Mouse (Mus musculus): ENCODE measurements around the gene Ipo9. TPM values are rescaled to one million over a fixed set of nuclear protein-coding genes. Genes with fewer than 3 reads are reported as not detected.
A peak's percentile ranks its signal among the peaks of the same experiment; 100 is the strongest.

Gene Ipo9
- polyA plus RNA-seq, 1 experiment = 174 TPM

DNA sequence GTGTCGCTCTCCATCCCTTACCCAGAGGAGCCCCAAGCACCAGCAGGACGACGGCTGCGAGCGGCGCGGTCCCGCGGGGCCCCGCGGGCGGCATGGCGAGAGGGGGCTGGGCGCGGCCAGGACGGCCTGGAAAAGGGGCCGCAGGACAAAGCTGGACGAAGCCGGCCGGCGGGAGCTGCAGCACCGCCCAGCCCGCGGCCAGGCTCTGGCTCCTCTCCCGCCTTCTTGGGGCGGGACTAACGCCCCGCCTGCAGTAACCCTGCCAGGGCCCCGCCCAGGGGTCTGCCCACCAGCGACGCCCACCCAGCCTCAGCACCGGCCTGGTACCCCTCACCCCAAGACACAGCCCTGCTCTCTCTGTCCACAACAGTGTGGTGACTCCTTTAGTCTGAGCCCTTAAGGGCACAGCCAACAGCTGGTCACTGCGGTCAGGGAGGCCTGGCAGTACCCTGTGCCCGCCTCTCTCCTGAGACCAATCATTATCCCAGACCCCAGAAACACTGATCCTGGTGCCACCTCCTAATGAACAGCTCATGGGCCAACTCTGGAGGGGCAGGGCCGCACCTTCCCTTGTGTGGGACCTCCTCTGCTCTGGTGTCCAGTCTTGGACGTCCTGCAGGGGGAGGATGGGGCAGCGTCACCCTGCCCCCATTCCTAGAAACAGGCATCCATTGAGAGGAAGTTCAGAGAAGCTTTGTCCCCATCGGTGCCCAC, 55.3 kb downstream of the Ipo9 start, which contains the start of gene Shisa4:
Gene Shisa4, minus strand, starts transcription at position 370 of the 714 bp plus-strand sequence.
- TF ChIP-seq POLR2A (IDR thresholded peaks at IDR 0.05; ENCODE audit: low read depth, low read length) = peak; percentile 77
- no peak for TF ChIP-seq CTCF (IDR thresholded peaks at IDR 0.05; ENCODE audit: borderline replicate concordance, insufficient read depth, low read length)
- Histone ChIP-seq H3K27ac (ENCODE audit: insufficient read depth, low read length) (peak within 1 kb of the TSS; percentile 49), H3K4me3 (ENCODE audit: insufficient read depth, low read length) (peak within 1 kb of the TSS; percentile 68), H3K4me1 (ENCODE audit: control insufficient read depth, insufficient read depth, low read length) (no peaks in the 10 kb centered on the region)

- TF ChIP-seq CTCF (IDR thresholded peaks at IDR 0.05; ENCODE audit: borderline replicate concordance, insufficient read depth, low read length) (no peak), POLR2A (IDR thresholded peaks at IDR 0.05; ENCODE audit: low read depth, low read length) (peak; percentile 34; the same call in 1 of the 2 replicates)
- Histone ChIP-seq H3K4me1 (ENCODE audit: control insufficient read depth, insufficient read depth, low read length) (no peaks in the 10 kb centered on the region), H3K4me3 (ENCODE audit: insufficient read depth, low read length) (peak overlapping the region; percentile 68), H3K27ac (ENCODE audit: insufficient read depth, low read length) (peak overlapping the region; percentile 49)
These were observed 56.0 kb downstream of the Ipo9 start for GRCm38 (mm10) chr1:135374175-135374867.

DNA sequence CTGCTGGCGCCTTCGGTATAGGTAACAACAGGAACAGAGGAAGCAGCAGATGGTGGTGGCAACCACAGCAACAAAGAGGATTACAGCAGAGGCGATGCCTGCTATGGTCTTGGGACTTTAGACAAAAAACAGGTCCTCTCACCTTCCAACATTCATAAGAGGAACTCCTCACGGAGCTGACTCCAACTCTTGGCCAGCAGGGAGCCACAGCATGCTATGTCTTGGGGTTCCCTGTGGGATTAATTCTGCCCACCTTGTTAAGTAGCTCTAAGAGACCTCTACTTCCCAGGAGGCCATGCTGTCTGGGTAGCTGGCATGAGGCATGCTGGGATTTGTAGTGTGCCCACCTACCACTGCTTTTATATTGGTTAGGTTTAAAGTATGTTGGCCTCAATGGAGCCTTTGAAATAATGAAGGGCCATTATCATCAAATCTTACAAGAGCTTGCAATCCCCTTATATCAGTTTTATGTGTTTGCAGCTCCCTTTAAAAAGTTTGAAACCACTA, 57.1 kb downstream of the Ipo9 start:
- no peak; the same call in 1 of the 2 replicates for TF ChIP-seq POLR2A (IDR thresholded peaks at IDR 0.05; ENCODE audit: low read depth, low read length)
- no peak for TF ChIP-seq CTCF (IDR thresholded peaks at IDR 0.05; ENCODE audit: borderline replicate concordance, insufficient read depth, low read length)
- H3K27ac ChIP-seq (ENCODE audit: insufficient read depth, low read length) = no peak overlapping the region
- H3K4me3 ChIP-seq (ENCODE audit: insufficient read depth, low read length) = no peak overlapping the region
- H3K4me1 ChIP-seq (ENCODE audit: control insufficient read depth, insufficient read depth, low read length) = no peaks in the 10 kb centered on the region

DNA sequence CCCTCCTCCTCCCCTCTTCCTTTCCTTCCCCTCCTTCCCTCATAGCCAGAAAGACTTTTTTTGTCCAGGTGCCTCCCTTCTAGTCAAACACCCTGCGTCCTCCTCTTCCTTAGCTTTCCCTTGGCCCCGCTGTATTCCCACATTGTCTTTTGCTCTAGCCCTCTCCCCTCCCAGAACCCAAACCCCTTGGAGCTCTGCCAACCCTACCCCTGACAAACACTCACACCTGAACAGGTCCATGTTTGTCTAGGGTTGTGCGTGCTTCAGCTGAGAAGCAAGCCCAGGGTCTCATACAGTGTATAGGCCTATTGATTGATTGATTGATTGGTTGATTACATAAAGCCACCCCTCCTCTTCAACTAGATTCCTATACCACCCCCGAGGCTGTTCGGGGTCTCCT, 60.9 kb downstream of the Ipo9 start:
- no peak for TF ChIP-seq CTCF (IDR thresholded peaks at IDR 0.05; ENCODE audit: borderline replicate concordance, insufficient read depth, low read length)
- 0 out of 2 replicates have a peak, but pooled peaks have one; percentile 11 for TF ChIP-seq POLR2A (IDR thresholded peaks at IDR 0.05; ENCODE audit: low read depth, low read length)

DNA sequence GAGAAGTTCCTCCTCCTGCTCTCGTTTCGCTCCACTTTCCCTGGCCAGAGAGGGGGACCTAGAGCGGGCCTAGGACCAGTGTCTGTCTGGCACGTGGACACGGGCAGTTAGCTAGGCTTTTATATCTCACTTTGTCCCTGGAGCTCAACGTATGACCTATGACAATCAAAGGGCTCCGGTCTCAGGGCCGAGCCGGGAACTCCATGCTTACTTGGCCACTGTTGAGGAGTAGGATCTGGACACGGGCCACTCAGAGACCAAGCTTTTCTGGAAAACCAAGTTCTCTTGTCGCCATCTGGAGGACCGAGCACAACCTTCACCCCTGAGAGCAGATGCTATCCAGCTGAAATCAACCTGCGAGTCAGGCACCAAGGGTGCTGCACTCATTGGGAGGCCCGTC, 61.3 kb downstream of the Ipo9 start:
- peak overlapping the region; percentile 15; the same call in 1 of the 2 replicates for H3K27ac ChIP-seq (ENCODE audit: insufficient read depth, low read length)
- H3K4me3 ChIP-seq (ENCODE audit: insufficient read depth, low read length) = no peak overlapping the region
- TF ChIP-seq POLR2A (IDR thresholded peaks at IDR 0.05; ENCODE audit: low read depth, low read length) (peak; percentile 34), CTCF (IDR thresholded peaks at IDR 0.05; ENCODE audit: borderline replicate concordance, insufficient read depth, low read length) (peak; percentile 44; the same call in 1 of the 2 replicates)
- peaks cover 12% of the 10 kb centered on the region; the same call in 1 of the 2 replicates for H3K4me1 ChIP-seq (ENCODE audit: control insufficient read depth, insufficient read depth, low read length)

More for the DNA sequence above, 60.9 kb downstream of the Ipo9 start:
- H3K4me3 ChIP-seq (ENCODE audit: insufficient read depth, low read length) = no peak overlapping the region
- H3K27ac ChIP-seq (ENCODE audit: insufficient read depth, low read length) = no peak overlapping the region
- H3K4me1 ChIP-seq (ENCODE audit: control insufficient read depth, insufficient read depth, low read length) = peaks cover 12% of the 10 kb centered on the region; the same call in 1 of the 2 replicates

DNA sequence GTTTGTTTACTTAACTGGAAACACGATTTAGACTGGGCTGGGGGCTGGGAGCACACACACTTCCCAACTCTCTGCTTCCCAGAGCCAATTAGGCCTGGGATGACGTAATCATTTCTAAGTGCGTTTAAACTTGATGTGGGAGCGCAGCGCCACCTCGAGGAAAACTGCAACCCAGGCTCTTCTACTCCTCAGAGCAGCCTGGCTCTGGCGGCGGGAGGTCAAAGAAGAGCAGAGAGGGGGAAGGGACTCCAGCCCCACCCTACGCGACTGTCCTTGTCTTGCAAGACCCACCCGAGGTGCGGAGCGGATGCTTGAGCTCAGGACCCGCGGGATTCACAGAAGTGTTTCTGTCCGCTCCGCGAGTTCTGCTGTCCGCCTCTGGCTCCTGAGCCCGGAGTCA, 62.1 kb downstream of the Ipo9 start:
- TF ChIP-seq CTCF (IDR thresholded peaks at IDR 0.05; ENCODE audit: borderline replicate concordance, insufficient read depth, low read length) = peak; percentile 65
- TF ChIP-seq POLR2A (IDR thresholded peaks at IDR 0.05; ENCODE audit: low read depth, low read length) = peak; percentile 36; the same call in 1 of the 2 replicates

DNA sequence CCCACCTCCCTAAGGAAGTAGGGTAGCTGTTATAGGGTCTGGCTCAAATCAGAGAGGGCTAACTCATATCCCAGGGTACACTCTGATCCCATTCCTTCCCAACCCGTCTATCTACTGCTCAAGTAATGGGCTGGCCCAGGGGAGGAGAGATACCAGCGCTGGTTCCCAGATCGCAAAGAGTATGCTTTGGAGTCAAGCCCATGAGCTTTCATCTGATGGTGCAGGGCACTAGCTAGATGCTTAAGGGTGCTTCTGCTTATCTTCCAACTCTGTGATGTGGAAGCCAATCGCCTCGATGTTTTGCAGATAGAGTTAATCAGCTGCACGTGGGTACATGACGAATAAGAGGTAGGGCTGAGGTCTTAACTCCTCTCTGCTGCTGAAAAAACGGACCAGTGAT, 62.7 kb downstream of the Ipo9 start:
- TF ChIP-seq POLR2A (IDR thresholded peaks at IDR 0.05; ENCODE audit: low read depth, low read length) = no peak
- TF ChIP-seq CTCF (IDR thresholded peaks at IDR 0.05; ENCODE audit: borderline replicate concordance, insufficient read depth, low read length) = no peak
- Histone ChIP-seq H3K4me3 (ENCODE audit: insufficient read depth, low read length) (no peak overlapping the region), H3K4me1 (ENCODE audit: control insufficient read depth, insufficient read depth, low read length) (peaks cover 12% of the 10 kb centered on the region; the same call in 1 of the 2 replicates), H3K27ac (ENCODE audit: insufficient read depth, low read length) (peak overlapping the region; percentile 75)

More for the DNA sequence above, 62.1 kb downstream of the Ipo9 start:
- Histone ChIP-seq H3K4me3 (ENCODE audit: insufficient read depth, low read length) (peak overlapping the region; percentile 14; the same call in 1 of the 2 replicates), H3K4me1 (ENCODE audit: control insufficient read depth, insufficient read depth, low read length) (peaks cover 12% of the 10 kb centered on the region; the same call in 1 of the 2 replicates), H3K27ac (ENCODE audit: insufficient read depth, low read length) (peak overlapping the region; percentile 71)

- no peak overlapping the region for H3K4me3 ChIP-seq (ENCODE audit: insufficient read depth, low read length)
- H3K27ac ChIP-seq (ENCODE audit: insufficient read depth, low read length) = peak overlapping the region; percentile 90
- TF ChIP-seq CTCF (IDR thresholded peaks at IDR 0.05; ENCODE audit: borderline replicate concordance, insufficient read depth, low read length) (no peak), POLR2A (IDR thresholded peaks at IDR 0.05; ENCODE audit: low read depth, low read length) (peak; percentile 20; the same call in 1 of the 2 replicates)
- peaks cover 12% of the 10 kb centered on the region; the same call in 1 of the 2 replicates for H3K4me1 ChIP-seq (ENCODE audit: control insufficient read depth, insufficient read depth, low read length)
These were observed 63.3 kb downstream of the Ipo9 start for GRCm38 (mm10) chr1:135367005-135367404.

- H3K27ac ChIP-seq (ENCODE audit: insufficient read depth, low read length) = peak overlapping the region; percentile 90
- TF ChIP-seq CTCF (IDR thresholded peaks at IDR 0.05; ENCODE audit: borderline replicate concordance, insufficient read depth, low read length) (no peak), POLR2A (IDR thresholded peaks at IDR 0.05; ENCODE audit: low read depth, low read length) (no peak; the same call in 1 of the 2 replicates)
- no peak overlapping the region for H3K4me3 ChIP-seq (ENCODE audit: insufficient read depth, low read length)
- peaks cover 12% of the 10 kb centered on the region; the same call in 1 of the 2 replicates for H3K4me1 ChIP-seq (ENCODE audit: control insufficient read depth, insufficient read depth, low read length)
These were observed 63.9 kb downstream of the Ipo9 start for GRCm38 (mm10) chr1:135366380-135366779.

Data from embryonic fibroblast, embryonic 13.5 days (primary cell).